Mouse (Mus musculus) regulatory T cell (primary cell): Measurements from ENCODE around the gene Elmo3.
"Not testable (repeated sequence)": the region's sequence is repeated elsewhere in the genome, so short reads cannot be mapped to it uniquely, and the experiment has no call there.

ENCODE experiments used
- in situ Hi-C: fragments of 300-600 bp; cut with MboI, MseI; formaldehyde crosslinking; loops from one replicate; pipeline ENCODE4 v1.15.1; 2025; ENCODE audit warnings: high pct_unique_total_duplicates

Elmo3 gene

DNA sequence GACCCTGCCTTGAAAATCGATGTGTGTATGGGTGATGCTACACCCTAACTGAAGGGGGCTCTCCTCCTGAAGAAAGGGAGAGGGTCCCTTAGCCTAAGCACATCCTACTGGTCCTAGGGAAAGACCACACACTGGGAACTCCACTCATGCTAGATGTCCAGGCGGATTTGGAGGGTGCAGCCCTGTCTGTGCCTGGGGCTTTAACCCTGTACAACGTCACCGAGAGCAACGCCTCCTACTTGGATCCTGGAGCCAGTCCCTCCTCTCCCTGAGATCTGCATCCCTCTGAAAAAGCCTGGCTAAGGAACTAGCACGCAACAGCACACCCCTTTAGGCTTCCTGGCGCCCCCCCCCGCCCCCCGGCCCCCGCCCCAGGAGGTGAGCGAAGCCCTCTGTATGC is 30.0 kb upstream of the Elmo3 start:
- in situ Hi-C loops: no loop called here

DNA sequence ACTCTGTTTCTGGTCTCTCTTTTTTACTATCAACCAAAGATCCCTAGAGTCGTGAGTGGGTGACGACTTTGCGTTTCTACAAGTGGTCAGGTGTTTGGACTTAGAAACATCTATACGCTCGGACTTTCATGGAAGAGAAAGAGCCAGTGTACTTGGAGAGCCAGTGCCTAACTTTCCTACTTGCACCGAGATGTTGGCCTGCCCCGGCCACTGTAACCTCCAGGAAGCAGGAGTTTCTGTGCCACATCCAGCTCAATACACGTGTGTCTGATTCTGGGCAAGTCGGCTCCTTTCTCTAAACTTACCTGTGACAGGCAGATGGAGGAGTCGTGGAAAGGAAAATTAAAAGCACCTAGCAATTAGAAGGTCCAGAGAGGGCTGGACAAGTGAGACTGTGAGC is 29.6 kb upstream of the Elmo3 start, which contains the start of gene Nol3:
Gene Nol3, plus strand, starts transcription at position 301 of the 400 bp plus-strand sequence.
- in situ Hi-C loops: no loop called here

DNA sequence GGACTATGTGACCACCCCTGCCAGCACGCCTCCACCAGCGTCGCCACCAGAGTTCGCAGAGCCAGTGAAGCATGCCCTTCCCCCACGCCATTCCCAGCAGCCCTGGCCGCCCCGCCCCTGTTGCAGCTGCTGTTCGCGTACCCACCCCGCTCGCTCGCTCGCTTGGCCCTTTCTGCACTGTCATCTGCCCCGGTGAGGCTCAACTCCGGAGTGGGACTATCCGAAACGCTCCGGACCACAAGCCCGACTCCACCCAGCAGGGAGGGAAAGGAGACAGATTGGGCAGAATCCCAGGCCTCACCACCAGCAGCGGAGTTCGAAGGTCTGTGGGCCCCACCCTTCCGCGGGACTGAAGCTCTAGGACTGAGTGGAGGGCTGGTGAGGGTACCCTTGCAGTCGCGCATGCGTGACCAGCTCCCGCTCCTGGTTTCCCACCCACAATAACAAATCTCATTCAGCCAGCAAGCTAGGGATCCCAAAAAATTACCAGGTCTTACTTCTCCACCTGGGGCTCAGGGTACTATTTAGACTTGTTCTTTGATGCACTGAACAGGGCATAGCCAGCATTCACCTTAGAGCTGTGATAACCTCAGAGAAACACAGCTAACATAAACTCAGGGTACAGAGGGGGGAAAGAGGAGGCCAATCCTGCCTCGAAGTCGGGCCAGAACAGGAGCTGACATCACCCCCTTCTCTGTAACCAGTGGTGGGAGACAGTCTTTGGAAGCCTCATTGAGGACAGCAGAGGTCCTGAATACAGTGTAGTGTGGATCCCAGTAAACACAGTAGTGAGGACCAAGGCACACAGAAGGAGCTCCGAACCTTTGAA is 28.9 kb upstream of the Elmo3 start:
- in situ Hi-C loops: no loop called here

DNA sequence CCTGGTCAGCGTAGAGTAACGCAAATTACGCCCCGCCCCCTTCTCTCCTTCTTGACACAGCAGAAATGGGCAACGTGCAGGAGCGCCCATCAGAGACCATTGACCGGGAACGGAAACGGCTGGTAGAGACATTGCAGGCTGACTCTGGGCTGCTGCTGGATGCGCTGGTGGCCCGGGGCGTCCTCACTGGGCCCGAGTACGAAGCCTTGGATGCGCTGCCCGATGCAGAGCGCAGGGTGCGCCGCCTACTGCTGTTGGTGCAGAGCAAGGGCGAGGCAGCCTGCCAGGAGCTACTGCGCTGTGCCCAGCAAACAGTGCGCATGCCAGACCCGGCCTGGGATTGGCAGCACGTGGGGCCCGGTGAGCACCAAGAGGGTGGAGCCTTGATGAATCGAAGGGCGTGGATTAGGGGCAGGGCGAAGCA is 26.5 kb upstream of the Elmo3 start:
- in situ Hi-C loops: no loop called here

DNA sequence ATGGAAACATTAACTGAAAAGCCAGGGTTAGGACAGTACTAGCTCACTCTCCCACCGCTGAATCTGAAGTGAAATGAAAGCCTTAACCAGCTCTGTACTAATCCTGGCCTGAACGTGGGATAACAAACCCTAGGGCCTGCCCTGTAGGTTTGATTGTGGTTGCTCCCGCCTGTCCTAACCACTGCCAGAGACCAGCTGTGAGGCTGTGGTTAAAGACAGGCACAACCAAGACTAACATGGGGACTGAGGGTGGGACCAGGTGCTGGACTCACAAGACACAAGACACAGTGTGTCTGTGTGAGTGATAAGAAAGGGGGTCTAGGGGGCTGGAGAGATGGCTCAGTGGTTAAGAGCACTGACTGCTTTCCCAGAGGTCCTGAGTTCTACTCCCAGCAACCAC is 24.8 kb upstream of the Elmo3 start:
- in situ Hi-C loops: no loop called here

DNA sequence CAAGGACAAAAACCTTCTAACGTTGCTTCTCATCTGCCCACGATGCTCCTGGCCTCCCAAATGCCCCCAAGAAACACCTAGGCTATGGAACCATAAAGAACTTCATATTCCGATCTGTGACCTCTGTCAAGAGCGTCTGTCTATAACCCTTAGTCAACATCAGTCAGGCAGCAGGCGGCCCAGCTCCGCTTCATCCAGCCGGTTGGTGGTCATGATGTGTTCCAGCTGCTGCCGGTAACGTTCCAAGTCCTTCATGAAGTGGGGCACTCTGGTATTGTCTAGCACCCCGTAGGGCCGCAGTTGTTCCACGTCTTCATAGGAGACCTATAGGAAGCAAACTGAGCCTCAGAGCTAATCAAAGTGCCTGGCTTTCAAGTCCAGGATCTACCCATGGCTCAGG is 23.6 kb upstream of the Elmo3 start:
- in situ Hi-C loops: no loop called here

DNA sequence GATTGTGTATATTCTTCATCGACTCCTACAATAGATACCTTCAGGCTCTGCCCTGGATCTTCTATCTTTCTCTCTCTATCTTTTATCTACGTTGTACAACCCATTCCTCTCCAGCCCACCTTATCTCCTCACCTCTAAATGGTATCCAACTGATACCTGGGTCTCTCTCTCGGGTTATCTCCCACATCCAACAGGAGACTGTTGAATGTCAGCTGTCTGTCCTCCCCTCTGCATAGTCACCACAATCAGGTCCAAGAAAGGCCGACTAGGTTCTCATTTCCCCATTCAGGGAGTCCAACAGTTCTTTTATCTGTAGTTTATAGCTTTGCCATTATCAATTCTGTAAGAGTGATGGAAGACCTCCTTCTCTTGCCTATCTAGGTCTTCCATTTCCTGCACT is 23.2 kb upstream of the Elmo3 start:
- in situ Hi-C loops: no loop called here

DNA sequence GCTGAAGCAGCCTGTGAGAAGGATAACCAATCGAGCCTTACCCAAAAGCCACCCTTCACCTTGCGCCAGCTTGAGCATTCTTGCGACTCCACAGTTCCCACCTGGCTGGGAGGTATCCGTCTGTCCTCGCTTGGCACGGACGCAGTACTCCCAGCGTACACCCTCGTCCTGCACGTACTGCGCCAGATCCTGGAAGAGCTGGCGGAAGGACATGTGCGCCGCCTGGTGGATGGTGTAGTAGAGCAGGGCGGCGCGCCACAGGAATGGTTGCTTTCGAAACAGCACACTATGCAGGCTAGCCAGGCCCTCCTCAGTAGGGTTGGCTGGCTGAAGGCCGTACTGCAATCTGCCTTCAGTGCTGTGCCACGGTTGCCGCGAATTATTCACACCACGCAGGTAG is 22.3 kb upstream of the Elmo3 start:
- in situ Hi-C loops: no loop called here

DNA sequence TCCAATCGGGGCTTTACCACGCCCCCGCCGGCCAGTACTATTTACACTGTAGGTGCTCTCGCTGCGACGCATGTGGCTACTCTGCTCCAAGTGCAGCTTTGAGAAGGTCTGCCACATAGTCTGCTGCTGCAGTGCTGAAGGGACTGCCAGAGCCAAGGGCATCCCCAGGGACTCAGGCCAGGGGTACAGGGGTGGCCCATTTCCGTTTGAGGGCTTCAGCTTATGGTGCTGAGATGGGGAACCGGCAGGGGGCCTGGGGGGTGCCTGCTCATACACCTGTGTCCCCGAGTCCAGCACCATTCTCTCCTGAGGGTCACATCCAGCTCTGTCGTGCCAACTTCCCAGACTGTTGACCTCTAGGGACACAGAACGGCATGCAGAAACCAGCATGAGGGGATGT is 19.9 kb upstream of the Elmo3 start:
- in situ Hi-C loops: no loop called here

DNA sequence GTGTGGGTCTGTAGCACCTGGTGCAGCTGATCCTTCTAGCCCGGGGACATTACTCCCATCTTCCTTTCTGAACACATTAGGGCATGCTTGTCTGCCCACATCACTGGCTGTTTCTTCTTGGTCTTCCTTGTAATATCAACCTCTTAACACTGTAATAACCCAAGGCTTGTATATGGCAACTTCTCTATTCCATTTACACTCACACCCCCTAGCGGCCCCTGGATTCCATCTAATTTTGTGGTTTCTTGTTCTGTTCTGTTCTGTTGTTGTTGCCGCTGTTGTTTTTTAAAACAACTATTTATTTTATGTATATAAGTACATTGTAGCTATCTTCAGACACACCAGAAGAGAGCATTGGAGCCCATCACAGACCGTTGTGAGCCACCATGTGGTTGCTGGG is 18.5 kb upstream of the Elmo3 start:
- in situ Hi-C loops: no loop called here

DNA sequence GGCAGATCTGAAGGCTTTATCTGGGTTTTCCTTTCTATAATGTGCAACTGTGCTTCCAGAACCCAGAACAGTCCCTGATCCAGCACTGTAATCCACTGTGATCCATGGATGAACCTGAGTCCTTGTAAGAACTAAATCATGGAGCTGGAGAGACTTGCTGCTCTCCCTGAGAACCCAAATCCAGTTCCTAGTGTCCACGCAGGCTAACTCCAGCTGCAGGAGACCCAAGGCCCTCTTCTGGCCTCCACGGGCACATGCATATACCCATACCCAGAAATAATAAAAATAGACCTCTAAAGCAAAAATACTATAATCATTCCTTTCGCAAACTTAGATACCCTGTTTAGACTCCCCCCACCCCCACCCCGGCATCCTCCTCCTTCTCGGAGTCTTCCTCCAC is 17.2 kb upstream of the Elmo3 start:
- in situ Hi-C loops: no loop called here

DNA sequence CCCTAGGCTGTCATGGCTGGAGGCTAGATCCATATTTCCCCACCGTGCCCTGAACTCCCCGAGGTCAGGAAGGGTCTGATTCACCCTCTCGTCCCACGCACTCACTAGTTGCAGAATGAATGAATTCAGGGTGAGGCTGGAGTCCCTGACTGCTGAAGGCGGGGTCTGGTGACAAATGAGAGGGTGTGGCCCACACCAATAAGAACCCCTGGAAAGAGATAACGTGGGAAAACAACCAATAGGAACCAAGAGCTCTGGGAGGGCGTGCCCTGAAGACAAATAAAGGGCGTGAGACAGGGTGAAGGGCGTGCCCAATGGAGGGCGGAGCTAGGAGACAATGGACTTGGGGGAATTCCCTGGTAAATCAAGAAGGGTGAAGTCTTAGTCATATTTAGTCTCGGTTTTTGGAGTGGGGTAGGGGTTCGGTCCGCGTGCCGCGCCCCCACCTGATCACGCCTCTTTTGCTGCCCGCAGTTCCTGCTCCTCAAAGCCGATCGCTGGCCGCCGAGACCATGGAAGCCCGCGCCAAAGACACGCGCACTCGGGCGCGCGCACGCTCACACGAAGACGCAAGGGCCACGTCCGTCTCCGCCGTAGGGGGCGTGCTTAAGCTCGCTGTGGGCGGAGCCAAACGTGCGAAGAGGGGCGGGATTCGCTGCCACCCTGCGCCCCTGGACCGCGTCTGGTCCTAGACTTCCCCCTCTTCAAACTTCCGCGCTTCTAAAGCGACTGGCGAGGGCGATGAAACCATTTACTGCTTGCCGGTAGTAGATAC is 16.3 kb upstream of the Elmo3 start:
- in situ Hi-C loops: no loop called here

DNA sequence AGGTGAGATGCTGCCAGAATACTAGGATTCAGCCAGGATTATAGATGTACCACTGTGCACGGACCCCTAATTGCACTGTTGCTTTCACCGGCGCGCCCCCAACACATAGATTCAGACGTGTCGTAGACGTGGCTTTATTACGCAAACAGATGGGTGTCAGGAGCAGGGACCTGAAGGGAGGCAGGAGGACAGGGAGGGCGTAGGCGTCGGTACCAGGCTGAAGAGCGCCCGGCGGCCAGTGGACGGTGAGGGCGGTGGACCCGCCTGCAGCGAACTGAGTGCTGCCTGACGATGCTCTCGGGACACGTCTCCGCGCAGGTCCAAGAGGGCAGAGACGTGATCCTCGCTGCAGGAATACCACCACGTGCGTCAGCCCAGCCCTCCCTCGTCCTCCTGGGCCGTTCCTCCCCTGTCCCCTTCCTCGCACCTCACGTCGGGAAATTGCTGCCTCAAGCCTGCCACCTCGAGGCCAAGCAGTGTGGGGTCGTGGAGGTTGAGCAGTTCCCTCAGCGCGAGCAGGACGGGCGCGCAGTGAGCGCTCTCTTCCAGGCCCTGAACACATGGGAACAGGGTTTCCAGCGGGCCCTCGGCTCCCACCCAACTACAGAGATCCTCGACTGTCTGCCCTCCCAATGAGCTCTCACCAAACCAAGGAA is 15.5 kb upstream of the Elmo3 start, which contains the start of gene 4931428F04Rik:
Gene 4931428F04Rik, minus strand, starts transcription at position 60 of the 656 bp plus-strand sequence.
- in situ Hi-C loops: no loop called here

DNA sequence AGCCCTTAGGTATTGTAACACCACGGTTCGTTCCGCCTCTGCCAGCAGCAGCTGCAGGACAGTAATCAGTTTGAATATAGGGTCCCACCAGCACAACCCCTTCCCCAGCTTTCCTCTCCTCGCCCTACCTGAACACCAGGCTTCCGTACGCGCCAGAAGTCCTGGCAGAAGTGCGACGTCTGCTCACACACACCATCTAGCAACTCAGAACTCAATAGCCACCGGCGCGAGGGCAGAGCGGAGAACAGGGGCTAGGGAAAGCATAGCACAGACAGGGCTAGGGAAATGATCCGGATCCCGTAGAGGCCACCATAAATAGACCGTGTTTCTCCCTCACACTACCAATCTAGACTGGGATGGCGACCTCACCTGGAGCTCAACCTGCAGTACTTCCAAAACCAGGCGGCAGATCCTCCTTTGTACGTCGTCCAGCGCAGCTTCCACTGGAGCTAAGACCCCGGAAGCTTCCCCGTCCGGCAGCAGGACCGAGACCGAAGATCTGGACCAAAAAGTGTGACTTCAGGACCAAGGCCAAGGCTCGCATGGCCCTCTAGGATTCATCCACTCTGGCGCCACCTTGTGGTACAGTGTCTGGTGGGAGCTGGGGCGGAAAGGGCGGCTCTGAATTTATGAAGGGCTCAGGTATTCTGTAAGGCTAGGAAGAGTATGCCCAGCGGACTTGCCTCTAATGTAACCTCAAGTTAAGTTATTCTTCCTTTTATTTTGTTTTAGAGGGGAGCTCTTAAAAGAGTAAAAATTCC is 14.7 kb upstream of the Elmo3 start:
- in situ Hi-C loops: no loop called here

DNA sequence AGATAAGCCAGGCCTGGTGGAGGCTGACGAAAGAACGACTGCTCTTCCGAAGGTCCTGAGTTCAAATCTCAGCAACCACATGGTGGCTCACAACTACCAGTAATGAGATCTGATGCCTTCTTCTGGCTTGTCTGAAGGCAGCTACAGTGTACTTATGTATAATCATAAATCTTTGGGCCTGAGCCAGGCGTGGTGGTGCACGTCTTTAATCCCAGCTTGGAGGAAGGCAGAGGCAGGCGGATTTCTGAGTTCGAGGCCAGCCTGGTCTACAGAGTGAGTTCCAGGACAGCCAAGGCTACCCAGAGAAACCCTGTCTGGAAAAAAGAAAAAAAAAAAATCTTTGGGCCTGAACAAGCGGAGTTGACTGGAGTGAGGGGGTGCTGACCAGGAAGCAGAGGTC is 14.0 kb upstream of the Elmo3 start:
- in situ Hi-C loops: not testable (repeated sequence)

DNA sequence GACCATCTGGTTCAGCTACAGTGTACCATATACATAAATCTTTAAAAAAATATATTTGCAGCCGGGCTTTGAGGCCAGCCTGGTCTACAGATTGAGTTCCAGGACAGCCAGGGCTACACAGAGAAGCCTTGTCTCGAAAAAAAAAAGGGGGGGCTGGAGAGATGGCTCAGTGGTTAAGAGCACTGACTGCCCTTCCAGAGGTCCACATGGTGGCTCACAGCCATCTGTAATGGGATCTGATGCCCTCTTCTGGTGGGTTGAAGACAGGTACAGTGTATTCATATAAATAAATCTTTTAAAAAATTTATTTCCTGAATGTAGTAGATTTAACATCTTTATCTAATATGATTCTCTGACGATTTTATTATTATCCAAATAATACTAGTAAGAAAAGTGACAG is 13.6 kb upstream of the Elmo3 start:
- in situ Hi-C loops: not testable (repeated sequence)

DNA sequence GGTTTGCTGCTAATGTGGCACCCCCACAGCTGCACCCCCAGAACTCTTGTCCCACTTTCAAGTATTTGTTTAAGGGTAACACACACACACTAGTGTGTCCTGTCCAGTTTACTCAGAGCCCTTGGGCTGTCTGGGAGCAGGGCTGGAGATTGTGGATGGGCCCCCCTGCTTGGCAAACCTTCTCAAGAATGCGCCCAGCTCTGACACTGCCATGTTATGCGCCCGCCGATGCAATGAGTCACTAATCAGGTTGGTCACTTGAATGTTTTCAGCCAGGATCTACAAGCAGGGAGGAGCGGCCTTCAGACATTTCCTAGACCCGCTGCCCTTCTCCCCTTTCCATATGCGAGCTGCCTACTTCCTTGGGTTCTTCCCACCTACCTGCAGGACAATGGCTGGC is 12.9 kb upstream of the Elmo3 start:
- in situ Hi-C loops: no loop called here

DNA sequence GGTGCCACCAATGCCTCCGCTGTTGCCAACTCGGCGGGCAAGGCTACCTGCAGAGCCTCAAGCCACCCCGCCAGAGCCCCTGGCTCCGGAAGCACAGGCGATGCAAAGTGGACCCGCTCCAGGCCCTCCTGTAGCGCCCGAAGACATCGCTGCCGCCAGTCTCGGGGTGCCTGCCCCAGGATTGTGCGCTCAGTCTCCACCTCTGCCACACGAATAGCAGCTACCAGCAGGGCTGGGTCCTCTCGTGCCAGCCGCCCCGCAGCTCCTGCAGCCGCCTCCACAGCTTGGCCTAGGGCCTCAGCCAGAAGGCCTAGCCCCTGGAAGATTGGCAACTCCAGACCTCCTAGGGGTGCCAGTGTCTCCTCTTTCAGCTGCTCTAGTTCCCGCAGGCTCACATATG is 12.0 kb upstream of the Elmo3 start:
- in situ Hi-C loops: no loop called here

DNA sequence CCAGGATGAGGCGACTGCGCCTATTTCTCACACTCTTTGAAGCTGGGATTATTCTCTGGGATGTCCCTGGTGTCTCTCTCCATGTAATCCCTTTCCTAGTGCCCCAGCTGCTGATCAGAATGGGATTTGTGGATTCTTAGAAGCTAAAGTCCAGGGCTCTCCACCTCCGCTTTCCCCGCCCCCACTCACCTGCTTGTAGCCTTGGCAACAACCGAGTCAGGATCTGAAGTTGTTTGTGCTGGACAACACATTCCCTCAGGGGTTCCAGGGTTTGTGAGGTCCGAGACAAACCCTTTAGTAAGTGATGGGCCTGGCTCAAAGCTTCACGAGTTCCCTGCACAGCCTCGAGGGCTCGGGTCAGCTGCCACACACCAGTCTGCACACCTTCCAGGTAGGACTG is 10.6 kb upstream of the Elmo3 start:
- in situ Hi-C loops: no loop called here

DNA sequence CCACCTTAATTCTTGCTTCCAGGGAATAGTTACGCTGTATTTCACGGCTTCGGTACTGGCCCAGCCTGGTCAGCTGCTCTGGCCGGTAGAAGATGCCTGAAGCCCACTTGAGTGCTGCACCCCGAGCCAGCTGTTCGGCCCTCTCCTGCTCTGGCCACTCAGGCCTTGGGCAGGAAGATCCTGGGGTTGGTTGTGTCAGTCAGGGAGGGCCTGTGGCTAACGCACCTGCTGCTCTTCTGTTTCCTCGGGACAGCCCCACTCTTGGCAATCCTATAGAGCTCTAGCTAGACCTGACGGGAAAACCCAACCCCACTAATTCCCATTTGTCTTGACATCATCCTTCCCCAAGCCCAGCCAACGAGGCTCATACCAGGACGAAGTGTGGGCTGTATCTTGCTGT is 10.1 kb upstream of the Elmo3 start:
- in situ Hi-C loops: no loop called here

DNA sequence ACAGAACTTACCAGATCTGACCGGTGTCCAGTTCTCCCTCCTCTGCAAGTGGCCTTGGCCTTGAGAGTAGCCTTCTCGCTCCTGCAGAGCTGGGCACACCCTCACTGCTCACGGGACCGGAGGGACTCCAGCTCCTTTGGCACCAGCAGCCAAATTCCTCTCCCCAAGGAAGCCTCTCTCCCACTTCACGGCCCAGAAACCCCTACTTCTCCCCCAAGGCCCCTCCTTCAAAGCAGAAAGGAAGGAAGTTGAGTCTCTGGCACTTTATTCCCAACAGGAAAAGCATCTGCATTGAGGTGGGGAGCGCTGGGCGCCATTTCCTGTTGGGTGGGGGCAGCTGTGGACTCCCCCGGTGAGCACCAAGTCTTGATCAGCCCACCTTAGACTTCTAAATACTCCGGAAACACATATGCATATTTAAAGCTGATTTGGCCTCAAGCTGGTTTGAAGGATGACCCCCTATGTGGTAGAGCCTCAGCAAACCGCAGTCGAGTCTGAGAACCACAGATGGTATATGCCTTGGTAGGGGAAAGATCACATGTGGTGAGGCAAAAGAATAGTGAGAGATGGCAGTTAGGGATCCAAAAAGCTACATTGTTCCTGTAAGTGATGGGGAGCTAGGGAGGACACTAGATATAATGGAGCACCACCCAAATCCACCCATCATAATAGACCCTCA is 9.4 kb upstream of the Elmo3 start, which contains the start of gene Exoc3l:
Gene Exoc3l, minus strand, starts transcription at position 207 of the 679 bp plus-strand sequence.
- in situ Hi-C loops: no loop called here
